Mouse (Mus musculus): ENCODE measurements at regions not wholly inside any gene's neighbourhood (a gene's known extent, or its start where the extent isn't known, plus 50 kb on each side); places are given as distances from the start of the nearest gene placed in this dataset.

DNA sequence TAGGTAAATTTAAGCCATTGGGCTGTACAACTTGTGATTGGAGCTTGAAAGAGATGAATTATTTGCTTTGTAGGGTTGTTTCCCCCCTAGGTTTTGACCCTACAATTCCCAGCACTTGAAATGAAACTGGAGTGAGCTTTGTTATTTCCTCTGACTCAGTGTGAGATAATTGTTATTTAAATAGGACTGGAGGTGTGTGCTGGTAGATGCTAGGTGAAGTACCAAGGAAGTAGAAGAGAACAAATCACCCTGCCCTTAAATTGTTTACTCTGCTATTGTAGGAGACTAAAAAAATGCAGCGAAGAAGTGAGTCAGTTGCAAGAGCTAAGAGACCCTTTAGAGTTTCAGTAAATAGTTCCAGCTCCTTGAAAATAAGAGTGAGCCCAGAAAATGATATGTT lies 82.1 kb upstream of the Kcnip4 start:
- H3K9me3 ChIP-seq (ENCODE audit: control insufficient read depth, low read length): no peaks in the 10 kb centered on the region; the same call in 1 of the 2 replicates
- H3K27me3 ChIP-seq (ENCODE audit: control insufficient read depth): no peaks in the 10 kb centered on the region
- H3K4me1 ChIP-seq (ENCODE audit: control insufficient read depth): no peaks in the 10 kb centered on the region
- no peak overlapping the region for H3K4me3 ChIP-seq (replicated peaks)
- no peaks in the 10 kb centered on the region for H3K36me3 ChIP-seq (ENCODE audit: control insufficient read depth)
- no peak for TF ChIP-seq TAL1 (IDR thresholded peaks at IDR 0.05; ENCODE audit: low read length)
- no peak for TF ChIP-seq GATA1 (IDR thresholded peaks at IDR 0.05; ENCODE audit: low read length)

DNA sequence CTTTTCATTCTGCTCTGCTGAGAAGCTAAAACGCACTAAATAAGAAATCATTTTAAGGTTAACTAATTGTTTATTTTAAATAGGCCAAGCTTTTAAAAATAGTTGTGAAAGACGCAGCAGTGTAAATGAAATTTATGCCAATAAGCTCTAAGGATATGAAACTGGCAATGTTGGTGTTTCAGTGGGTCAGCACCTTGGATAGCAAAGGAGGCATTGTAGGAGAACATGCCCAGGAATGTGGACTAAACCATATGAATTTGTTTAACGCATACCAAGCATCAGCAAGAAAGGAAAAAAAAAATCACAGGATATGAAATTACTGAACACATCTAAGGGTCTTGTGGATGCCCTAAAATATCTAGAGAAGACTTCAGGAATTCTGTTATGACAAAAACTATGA lies 56.1 kb upstream of the Kcnip4 start:
- no peaks in the 10 kb centered on the region for H3K9me3 ChIP-seq (ENCODE audit: control insufficient read depth, low read length)
- H3K36me3 ChIP-seq (ENCODE audit: control insufficient read depth): no peaks in the 10 kb centered on the region
- H3K27me3 ChIP-seq (ENCODE audit: control insufficient read depth): no peaks in the 10 kb centered on the region
- TF ChIP-seq TAL1 (IDR thresholded peaks at IDR 0.05; ENCODE audit: low read length) (no peak), GATA1 (IDR thresholded peaks at IDR 0.05; ENCODE audit: low read length) (no peak)
- H3K4me1 ChIP-seq (ENCODE audit: control insufficient read depth): no peaks in the 10 kb centered on the region
- no peak overlapping the region for H3K4me3 ChIP-seq (replicated peaks)

DNA sequence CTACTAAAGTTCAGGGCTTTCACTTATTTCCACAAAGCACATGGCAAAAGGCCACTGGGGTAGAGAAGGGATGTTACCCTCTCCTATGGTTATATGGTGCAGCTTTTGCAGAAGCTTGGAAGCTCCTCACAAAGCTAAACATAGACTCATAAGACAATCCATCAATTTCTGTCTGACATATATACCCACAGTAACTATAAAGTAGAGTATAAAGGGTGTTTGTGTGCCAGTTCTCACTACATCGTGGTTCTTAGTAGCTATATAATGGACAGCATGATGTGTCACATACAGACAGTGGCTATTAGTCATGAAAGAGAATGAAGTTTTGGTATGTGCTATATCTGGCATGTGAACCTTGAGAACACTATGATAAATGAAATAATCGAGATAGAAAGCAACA lies 51.2 kb upstream of the Kcnip4 start:
- Histone ChIP-seq H3K4me1 (ENCODE audit: control insufficient read depth) (no peaks in the 10 kb centered on the region), H3K27me3 (ENCODE audit: control insufficient read depth) (no peaks in the 10 kb centered on the region), H3K9me3 (ENCODE audit: control insufficient read depth, low read length) (no peaks in the 10 kb centered on the region), H3K36me3 (ENCODE audit: control insufficient read depth) (no peaks in the 10 kb centered on the region), H3K4me3 (replicated peaks) (no peak overlapping the region)
- TF ChIP-seq TAL1 (IDR thresholded peaks at IDR 0.05; ENCODE audit: low read length) (no peak), GATA1 (IDR thresholded peaks at IDR 0.05; ENCODE audit: low read length) (no peak)

Measured in erythroblast, embryonic 14.5 days (primary cell).